Mouse (Mus musculus) spleen, adult 2 months (tissue): ENCODE measurements around the gene Ank. TPM values are rescaled to one million over a fixed set of nuclear protein-coding genes. Genes with fewer than 3 reads are reported as not detected.

Experiments
- DNase-seq, 2 experiments: peaks; one replicate each; pipeline versions ENCODE4 v3.0.0 to v3.0.0-alpha.2; 2012 to 2021; ENCODE audit warnings: low spot score in 2 of 2, low read depth in 1 of 2
- H3K27ac ChIP-seq: fragments of 200-500 bp; 2 replicates; pipeline ENCODE4 v1.5.1; 2012; ENCODE audit warnings: low read length, inconsistent platforms; ENCODE audit not compliant: insufficient read depth
- H3K27me3 ChIP-seq: fragments of 200-500 bp; 2 replicates; pipeline ENCODE4 v1.6.1; 2012; ENCODE audit warnings: mild to moderate bottlenecking, moderate library complexity, low read length, inconsistent platforms; ENCODE audit not compliant: control insufficient read depth, insufficient read depth
- H3K36me3 ChIP-seq: fragments of 200-500 bp; 2 replicates; pipeline ENCODE4 v1.6.1; 2012; ENCODE audit warnings: mild to moderate bottlenecking, low read length, inconsistent platforms; ENCODE audit not compliant: control insufficient read depth, insufficient read depth
- H3K4me1 ChIP-seq: fragments of 200-500 bp; 2 replicates; pipeline ENCODE4 v1.6.1; 2011; ENCODE audit warnings: inconsistent platforms; ENCODE audit not compliant: control insufficient read depth, insufficient read depth, insufficient read length
- H3K4me3 ChIP-seq: fragments of 200-500 bp; 2 replicates; pipeline ENCODE4 v1.5.1; 2011; ENCODE audit warnings: mild to moderate bottlenecking, inconsistent platforms; ENCODE audit not compliant: insufficient read depth, insufficient read length; ENCODE audit errors: extremely low read depth
- CTCF ChIP-seq: fragments of 200-500 bp; IDR thresholded peaks from 2 replicates; pipeline ENCODE4 v1.5.1; 2011; ENCODE audit warnings: mild to moderate bottlenecking, inconsistent platforms; ENCODE audit not compliant: insufficient read depth, insufficient read length, insufficient replicate concordance; ENCODE audit errors: extremely low read depth
- POLR2A ChIP-seq: fragments of 200-500 bp; IDR thresholded peaks from 2 replicates; pipeline ENCODE4 v1.6.1; 2011; ENCODE audit warnings: low read depth, low read length, inconsistent platforms
- WGBS: fragments of 180-500 bp; shearing (Covaris S2); methylation state at CpG from one replicate; pipeline ENCODE4 v1.1.7; 2018; 5-methylcytosine and 5-hydroxymethylcytosine counted together
- polyA plus RNA-seq: library from polyadenylated mRNA; depleted of rRNA; stranded (reverse); fragments of >200 nt; gene quantifications from 2 replicates; pipeline ENCODE4 v1.2.3, GENCODE M21; 2012

Ank gene
- polyA plus RNA-seq, 1 experiment, result 20.2 TPM

- DNase-seq, result no peak
- Histone ChIP-seq H3K36me3 (no peaks in the 10 kb centered on the region), H3K4me3 (no peak overlapping the region), H3K27ac (no peak overlapping the region), H3K4me1 (peaks cover 11% of the 10 kb centered on the region; the same call in 1 of the 2 replicates), H3K27me3 (no peaks in the 10 kb centered on the region)
- WGBS, result 73% methylated on average over 8 of the region's 8 CpGs
- TF ChIP-seq CTCF (no peak), POLR2A (no peak)
These were observed 108.7 kb downstream of the Ank start for GRCm38 (mm10) chr15:27574992-27575781.

- DNase-seq, result no peak
- 97% methylated on average over 3 of the region's 3 CpGs for WGBS
- no peaks in the 10 kb centered on the region for H3K36me3 ChIP-seq
- H3K4me1 ChIP-seq, result peaks cover 11% of the 10 kb centered on the region; the same call in 1 of the 2 replicates
- no peak for TF ChIP-seq POLR2A
- no peak for TF ChIP-seq CTCF
- H3K4me3 ChIP-seq, result no peak overlapping the region
- no peaks in the 10 kb centered on the region for H3K27me3 ChIP-seq
- H3K27ac ChIP-seq, result no peak overlapping the region
These were observed 109.5 kb downstream of the Ank start for GRCm38 (mm10) chr15:27575932-27576331.

GRCm38 (mm10) chr15:27576886-27577285 lies 110.4 kb downstream of the Ank start:
- TF ChIP-seq POLR2A (no peak), CTCF (no peak)
- Histone ChIP-seq H3K4me3 (no peak overlapping the region), H3K27ac (no peak overlapping the region), H3K27me3 (no peaks in the 10 kb centered on the region), H3K36me3 (no peaks in the 10 kb centered on the region), H3K4me1 (peaks cover 11% of the 10 kb centered on the region; the same call in 1 of the 2 replicates)
- no peak for DNase-seq
- WGBS, result 91% methylated on average over 1 of the region's 1 CpGs

GRCm38 (mm10) chr15:27577915-27578780 lies 111.7 kb downstream of the Ank start:
- peaks cover 11% of the 10 kb centered on the region; the same call in 1 of the 2 replicates for H3K4me1 ChIP-seq
- DNase-seq, result no peak
- WGBS, result 74% methylated on average over 16 of the region's 16 CpGs
- no peak overlapping the region for H3K4me3 ChIP-seq
- no peak overlapping the region for H3K27ac ChIP-seq
- H3K36me3 ChIP-seq, result peaks cover 1% of the 10 kb centered on the region; the same call in 1 of the 2 replicates
- H3K27me3 ChIP-seq, result no peaks in the 10 kb centered on the region
- TF ChIP-seq CTCF (no peak), POLR2A (no peak)

- no peak for DNase-seq
- H3K4me1 ChIP-seq, result peaks cover 11% of the 10 kb centered on the region; the same call in 1 of the 2 replicates
- 53% methylated on average over 6 of the region's 6 CpGs for WGBS
- TF ChIP-seq CTCF (no peak), POLR2A (no peak)
- H3K27ac ChIP-seq, result no peak overlapping the region
- peaks cover 1% of the 10 kb centered on the region; the same call in 1 of the 2 replicates for H3K36me3 ChIP-seq
- no peak overlapping the region for H3K4me3 ChIP-seq
- no peaks in the 10 kb centered on the region for H3K27me3 ChIP-seq
These were observed 112.4 kb downstream of the Ank start for GRCm38 (mm10) chr15:27578918-27579317.

- no peak for DNase-seq
- peaks cover 1% of the 10 kb centered on the region; the same call in 1 of the 2 replicates for H3K36me3 ChIP-seq
- no peaks in the 10 kb centered on the region for H3K27me3 ChIP-seq
- peaks cover 11% of the 10 kb centered on the region; the same call in 1 of the 2 replicates for H3K4me1 ChIP-seq
- WGBS, result 72% methylated on average over 2 of the region's 2 CpGs
- TF ChIP-seq POLR2A (no peak), CTCF (no peak)
- H3K4me3 ChIP-seq, result no peak overlapping the region
- H3K27ac ChIP-seq, result no peak overlapping the region
These were observed 113.4 kb downstream of the Ank start for GRCm38 (mm10) chr15:27579853-27580252.
